Mouse (Mus musculus) pancreas, adult 10 weeks (tissue): ENCODE results near the gene Ms4a15. TPM values are rescaled to one million over a fixed set of nuclear protein-coding genes. Genes with fewer than 3 reads are reported as not detected.

Experiments
- polyA plus RNA-seq: library from polyadenylated mRNA; stranded (reverse); fragments of 350-450 nt; fragmentation: Illumina TruSeq; extraction: RNeasy Lipid Tissue Mini Kit (QIAGEN cat#74804); gene quantifications from one replicate; pipeline ENCODE4 v1.2.3, GENCODE M21; 2015; ENCODE audit warnings: low read depth, low replicate concordance; ENCODE audit not compliant: insufficient read depth

Gene Ms4a15
- not detected for polyA plus RNA-seq

DNA sequence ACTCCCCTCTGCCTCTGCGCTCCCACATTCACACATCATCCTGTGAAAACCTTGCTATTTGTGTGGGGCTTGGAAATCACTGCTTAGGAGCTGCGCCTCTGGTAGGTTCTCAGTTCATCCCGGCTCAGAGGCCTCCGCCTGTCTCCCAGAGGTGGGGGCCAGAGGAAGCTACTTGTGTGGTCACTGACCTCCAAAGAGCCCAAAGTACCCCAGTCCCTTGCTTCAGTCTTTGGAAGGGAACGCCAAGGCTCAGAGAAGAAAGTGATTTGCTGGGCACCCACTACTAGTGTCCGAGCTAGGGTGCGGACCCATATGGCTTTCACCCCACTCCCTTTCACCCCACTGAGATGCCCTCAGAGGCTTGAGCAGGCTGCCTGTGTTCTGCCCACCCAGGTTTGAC is at the start of gene Ms4a15:
TSS of gene Ms4a15 (minus strand) at position 101 of the 400 bp plus-strand sequence.

DNA sequence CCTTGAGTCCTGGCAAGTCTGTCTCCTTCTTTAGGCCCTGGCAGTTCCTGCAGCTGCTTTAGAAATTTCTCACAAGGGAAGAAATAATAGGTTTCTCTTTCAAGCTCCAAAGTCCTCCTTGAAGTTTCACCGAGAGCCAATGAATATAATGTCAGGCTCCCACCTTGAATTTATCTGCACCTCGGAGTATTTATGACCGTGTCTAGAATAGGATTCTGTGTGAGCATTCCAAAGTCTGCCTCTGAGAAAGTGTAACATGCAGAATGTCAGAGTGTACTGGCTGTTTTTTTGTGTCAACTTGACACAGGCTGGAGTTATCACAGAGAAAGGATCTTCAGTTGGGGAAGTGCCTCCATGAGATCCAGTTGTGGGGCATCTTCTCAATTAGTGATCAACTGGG is 24.8 kb upstream of the Ms4a15 start, which contains the start of gene Ms4a18:
TSS of gene Ms4a18 (minus strand) at position 141 of the 400 bp plus-strand sequence.

DNA sequence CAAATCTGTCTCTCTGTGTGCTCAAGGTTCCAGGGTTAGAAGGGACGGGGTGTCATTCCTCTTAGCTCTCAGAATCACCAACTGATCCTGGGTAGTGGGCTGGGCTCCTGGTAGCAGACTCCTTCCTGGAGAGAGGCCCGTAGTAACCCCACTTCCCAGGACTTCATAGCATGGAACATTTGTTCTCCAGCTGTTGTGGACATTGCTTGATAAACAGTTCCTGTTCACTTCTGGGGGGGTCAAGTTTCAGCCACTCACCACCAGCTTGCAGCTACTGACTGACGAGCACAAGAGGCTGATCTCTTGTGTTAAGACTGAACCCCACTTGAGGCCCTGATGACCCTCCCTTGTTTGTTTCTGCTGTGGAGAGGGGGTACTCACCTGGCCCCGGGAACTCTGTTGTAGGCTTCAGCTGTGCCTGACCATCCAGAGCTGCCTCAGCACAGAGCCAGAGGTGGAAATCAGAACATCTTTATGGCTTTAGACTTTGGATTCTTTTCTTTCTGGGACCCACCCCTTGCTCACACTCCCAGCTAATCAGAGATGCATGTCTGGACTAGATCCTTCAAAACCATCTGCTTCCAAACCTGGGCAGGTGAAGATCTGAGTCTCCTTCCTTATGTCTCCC is 18.7 kb downstream of the Ms4a15 start, which contains the start of gene Ms4a10:
TSS of gene Ms4a10 (minus strand) at position 433 of the 628 bp plus-strand sequence.

GRCm38 (mm10) chr19:10949112-10949511 is 43.9 kb downstream of the Ms4a15 start, which contains the start of gene Ccdc86:
Ccdc86 (minus strand) TSS chr19:10949266.

DNA sequence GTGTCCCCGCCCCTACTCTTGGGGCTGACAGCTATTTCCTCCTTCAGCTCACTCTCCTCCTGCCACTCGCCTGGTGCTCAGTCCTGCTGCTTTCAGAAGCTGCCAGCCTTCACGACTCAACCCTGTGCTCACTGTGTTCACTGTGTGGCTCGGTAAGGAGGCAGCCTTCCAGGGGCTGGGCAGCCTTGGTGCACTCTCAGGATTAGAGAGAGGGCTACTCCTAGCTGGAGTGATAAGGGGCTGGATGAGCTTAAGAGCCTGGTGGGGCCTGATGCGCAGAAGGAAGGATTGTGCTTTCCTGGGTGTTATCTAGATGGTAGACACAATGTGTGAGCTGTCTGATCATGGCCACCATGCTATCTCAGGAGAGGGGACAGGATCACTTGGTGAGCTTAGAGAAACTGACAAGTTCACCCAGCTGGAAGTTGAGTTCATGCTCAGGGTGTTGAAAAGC is 55.9 kb downstream of the Ms4a15 start, which contains the start of gene Ptgdr2:
TSS of gene Ptgdr2 (plus strand) at position 51 of the 454 bp plus-strand sequence.

Other genes starting within 250 kb of the Ms4a15 start
- gene Cd6, start 163.2 kb downstream of the Ms4a15 start, polyA plus RNA-seq = not detected
- gene Slc15a3, start 153.5 kb downstream of the Ms4a15 start, polyA plus RNA-seq = 0.63 TPM
- 2.2 TPM for gene Tmem132a, start 123.3 kb downstream of the Ms4a15 start, polyA plus RNA-seq
- 27.1 TPM for gene Tmem109, start 111.2 kb downstream of the Ms4a15 start, polyA plus RNA-seq
- 27.3 TPM for gene Prpf19, start 98.0 kb downstream of the Ms4a15 start, polyA plus RNA-seq
- not detected for gene Zp1, start 72.6 kb downstream of the Ms4a15 start, polyA plus RNA-seq
- not detected for gene Ptgdr2, start 56.1 kb downstream of the Ms4a15 start, polyA plus RNA-seq
- 1.2 TPM for gene Ccdc86, start 44.0 kb downstream of the Ms4a15 start, polyA plus RNA-seq
- gene Ms4a10, start 18.6 kb downstream of the Ms4a15 start, polyA plus RNA-seq = not detected
- not detected for gene Ms4a18, start 24.8 kb upstream of the Ms4a15 start, polyA plus RNA-seq
- gene Ms4a8a, start 87.9 kb upstream of the Ms4a15 start, polyA plus RNA-seq = not detected
- not detected for gene 1700017D01Rik, start 137.6 kb upstream of the Ms4a15 start, polyA plus RNA-seq
- not detected for gene 1700025F22Rik, start 172.1 kb upstream of the Ms4a15 start, polyA plus RNA-seq
- gene Ms4a13, start 203.5 kb upstream of the Ms4a15 start, polyA plus RNA-seq = not detected
- not detected for gene Ms4a12, start 239.2 kb upstream of the Ms4a15 start, polyA plus RNA-seq